Mouse (Mus musculus) layer of hippocampus, adult 2 months (tissue): ENCODE measurements at regions not wholly inside any gene's neighbourhood (a gene's known extent, or its start where the extent isn't known, plus 50 kb on each side); places are given as distances from the start of the nearest gene placed in this dataset.

ENCODE experiments used
- DNase-seq, 2 experiments: peaks; one replicate each; pipeline ENCODE4 v3.0.0; 2022; ENCODE audit warnings: low spot score in 2 of 2
- H3K27ac ChIP-seq: fragments of 200-600 bp; 2 replicates; pipeline ENCODE4 v1.8.1; 2022
- H3K4me3 ChIP-seq: fragments of 200-600 bp; 2 replicates; pipeline ENCODE4 v1.8.1; 2022; ENCODE audit warnings: mild to moderate bottlenecking
- CTCF ChIP-seq: fragments of 200-600 bp; conservative IDR thresholded peaks from 2 replicates; pipeline ENCODE4 v1.8.1; 2022; ENCODE audit warnings: antibody characterized with exemption, mild to moderate bottlenecking, moderate library complexity

DNA sequence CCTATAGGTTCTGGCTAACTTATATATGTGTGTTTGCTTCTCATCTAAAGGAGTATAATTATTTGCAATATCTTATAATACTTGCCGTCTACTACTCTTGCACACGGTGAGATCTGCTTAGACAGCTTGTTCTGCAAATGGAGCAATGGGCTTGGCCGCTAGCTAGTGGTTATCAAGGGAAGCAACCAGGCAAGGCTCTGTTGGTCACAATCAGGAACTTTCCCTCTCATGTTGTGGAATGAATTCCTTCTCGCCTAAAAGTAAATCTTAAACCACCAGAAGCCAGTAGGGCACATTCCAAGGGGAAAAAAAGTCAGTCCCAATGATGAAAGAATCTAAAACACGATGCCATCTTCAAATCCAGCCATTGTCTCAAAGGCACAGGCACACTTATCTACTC is 56.6 kb upstream of the Stxbp6 start:
- Histone ChIP-seq H3K27ac (no peak overlapping the region), H3K4me3 (no peak overlapping the region)
- no peak for TF ChIP-seq CTCF
- DNase-seq, result no peak

DNA sequence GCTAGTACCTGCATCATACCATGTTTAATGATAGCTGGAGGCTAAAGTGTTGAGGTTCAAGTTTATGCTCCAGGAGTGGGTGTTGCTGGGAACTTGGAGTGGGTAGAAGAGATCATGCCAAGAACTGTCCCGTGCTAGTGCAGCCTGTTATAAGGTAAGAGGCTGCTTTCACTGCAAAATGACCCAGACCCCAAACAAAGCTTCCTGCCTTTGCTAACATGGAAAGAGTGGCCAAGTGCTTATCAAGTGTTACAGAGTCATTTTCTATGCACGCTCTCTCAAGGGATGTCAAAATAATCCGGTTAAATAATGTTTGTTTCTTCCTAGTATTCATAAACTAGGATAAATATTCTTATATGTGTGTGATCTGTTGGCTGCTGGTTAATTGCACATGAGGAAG is 51.4 kb upstream of the Stxbp6 start:
- Histone ChIP-seq H3K27ac (no peak overlapping the region), H3K4me3 (no peak overlapping the region)
- no peak for TF ChIP-seq CTCF
- no peak for DNase-seq
